Mouse (Mus musculus) forebrain, embryonic 11.5 days (tissue): ENCODE results near the gene Olfr1428. TPM values are rescaled to one million over a fixed set of nuclear protein-coding genes. Genes with fewer than 3 reads are reported as not detected.
"Not testable (repeated sequence)": the region's sequence is repeated elsewhere in the genome, so short reads cannot be mapped to it uniquely, and the experiment has no call there.

Experiments used
- ATAC-seq: fragments of 200-750 bp; cut with Nextera tagmentation; replicated peaks from 2 replicates; pipeline ENCODE4 v1.8.0; 2017; ENCODE audit warnings: moderate TSS enrichment; ENCODE audit not compliant: low FRiP score
- DNase-seq: peaks from one replicate; pipeline ENCODE4 v3.0.0-alpha.2; 2017; ENCODE audit warnings: low spot score
- H3K27ac ChIP-seq: fragments of 300-500 bp; sonication (generic); 2 replicates; pipeline ENCODE4 v1.5.1; 2014; ENCODE audit warnings: low read depth, low read length
- H3K27me3 ChIP-seq: fragments of 300-500 bp; sonication (generic); 2 replicates; pipeline ENCODE4 v1.6.1; 2014; ENCODE audit warnings: mild to moderate bottlenecking, low read length, mixed read lengths; ENCODE audit not compliant: control insufficient read depth, insufficient read depth
- H3K36me3 ChIP-seq: fragments of 300-500 bp; sonication (generic); 2 replicates; pipeline ENCODE4 v1.6.1; 2014; ENCODE audit warnings: mild to moderate bottlenecking, low read length, moderate library complexity, mixed read lengths; ENCODE audit not compliant: control insufficient read depth, insufficient read depth
- H3K4me1 ChIP-seq: fragments of 300-500 bp; sonication (generic); replicated peaks from 2 replicates; pipeline ENCODE4 v1.6.1; 2014; ENCODE audit warnings: low read length, mixed read lengths; ENCODE audit not compliant: control insufficient read depth, insufficient read depth
- H3K4me2 ChIP-seq: fragments of 300-500 bp; sonication (generic); 2 replicates; pipeline ENCODE4 v1.6.1; 2014; ENCODE audit warnings: low read depth, mild to moderate bottlenecking, low read length, moderate library complexity, mixed read lengths; ENCODE audit not compliant: severe bottlenecking
- H3K4me3 ChIP-seq: fragments of 300-500 bp; sonication (generic); 2 replicates; pipeline ENCODE4 v1.5.1; 2014; ENCODE audit warnings: low read depth, low read length
- H3K9ac ChIP-seq: fragments of 300-500 bp; sonication (generic); 2 replicates; pipeline ENCODE4 v1.6.1; 2014; ENCODE audit warnings: low read length
- H3K9me3 ChIP-seq: fragments of 300-500 bp; sonication (generic); 2 replicates; pipeline ENCODE4 v1.6.1; 2016; ENCODE audit warnings: low read length, mixed read lengths; ENCODE audit not compliant: control insufficient read depth
- WGBS: fragments of 180-500 bp; shearing (Covaris S2); extraction: QIAGEN DNeasy Blood & Tissue Kit; methylation state at CpG from one replicate; pipeline ENCODE4 v1.1.7; 2014; 5-methylcytosine and 5-hydroxymethylcytosine counted together
- polyA plus RNA-seq: library from polyadenylated mRNA; unstranded; fragments of >200 nt; fragmentation: Nextera tagmentation; extraction: Ambion mirVana; gene quantifications from 2 replicates; pipeline ENCODE4 v1.2.1, GENCODE M21; 2014

The Olfr1428 gene
- polyA plus RNA-seq, 1 experiment from 2014 or later = not detected

GRCm38 (mm10) chr19:12091913-12092312 lies 23.8 kb downstream of the Olfr1428 start, which contains the start of gene Olfr1426:
TSS of gene Olfr1426 (minus strand) at chr19:12092013.
- WGBS = 78% methylated on average over 1 of the region's 1 CpGs
- Histone ChIP-seq H3K27ac (no peak within 1 kb of the TSS), H3K27me3 (no peaks in the 10 kb centered on the region), H3K9ac (no peak within 1 kb of the TSS), H3K4me1 (no peaks in the 10 kb centered on the region), H3K36me3 (no peaks in the 10 kb centered on the region), H3K4me2 (no peak within 1 kb of the TSS), H3K4me3 (no peak within 1 kb of the TSS), H3K9me3 (no peaks in the 10 kb centered on the region)
- ATAC-seq (no peak), DNase-seq (no peak)

GRCm38 (mm10) chr19:12077631-12078030 lies 38.1 kb downstream of the Olfr1428 start, which contains the start of gene Olfr1425:
TSS of gene Olfr1425 (minus strand) at chr19:12077731.
- not testable (repeated sequence) for H3K27ac ChIP-seq, H3K9me3 ChIP-seq, H3K36me3 ChIP-seq, H3K4me2 ChIP-seq, H3K27me3 ChIP-seq, H3K9ac ChIP-seq, DNase-seq, H3K4me1 ChIP-seq, ATAC-seq, H3K4me3 ChIP-seq
- 85% methylated on average over 4 of the region's 4 CpGs for WGBS

GRCm38 (mm10) chr19:12069546-12069945 lies 46.2 kb downstream of the Olfr1428 start:
- H3K27me3 ChIP-seq, H3K27ac ChIP-seq, H3K9me3 ChIP-seq, DNase-seq, H3K4me1 ChIP-seq, H3K4me2 ChIP-seq, H3K9ac ChIP-seq, ATAC-seq, H3K4me3 ChIP-seq, H3K36me3 ChIP-seq: not testable (repeated sequence)
- 75% methylated on average over 1 of the region's 1 CpGs for WGBS

GRCm38 (mm10) chr19:12067806-12068205 lies 47.9 kb downstream of the Olfr1428 start:
- H3K27me3 ChIP-seq, H3K4me3 ChIP-seq, H3K36me3 ChIP-seq, H3K4me1 ChIP-seq, ATAC-seq, H3K27ac ChIP-seq, H3K4me2 ChIP-seq, H3K9me3 ChIP-seq, H3K9ac ChIP-seq, DNase-seq: not testable (repeated sequence)
- WGBS = 78% methylated on average over 1 of the region's 1 CpGs

GRCm38 (mm10) chr19:12062582-12062981 lies 53.1 kb downstream of the Olfr1428 start, which contains the start of gene Olfr1424:
TSS of gene Olfr1424 (minus strand) at chr19:12062682.
- not testable (repeated sequence) for H3K4me2 ChIP-seq, ATAC-seq, H3K36me3 ChIP-seq, H3K9ac ChIP-seq, H3K4me1 ChIP-seq, H3K27ac ChIP-seq, H3K27me3 ChIP-seq, DNase-seq, H3K4me3 ChIP-seq, H3K9me3 ChIP-seq
- WGBS = 94% methylated on average over 1 of the region's 1 CpGs

Other genes with a start within 250 kb of the Olfr1428 start
- gene Olfr1419, start 240.8 kb downstream of the Olfr1428 start, polyA plus RNA-seq = not detected in 2 replicates
- not detected in 2 replicates for gene Olfr1420, start 229.3 kb downstream of the Olfr1428 start, polyA plus RNA-seq
- gene Patl1, start 203.5 kb downstream of the Olfr1428 start, polyA plus RNA-seq = 33.0 and 35.5 TPM in 2 replicates
- gene Osbp, start 150.0 kb downstream of the Olfr1428 start, polyA plus RNA-seq = 6.1 and 6.6 TPM in 2 replicates
- gene Olfr1423, start 74.6 kb downstream of the Olfr1428 start, polyA plus RNA-seq = not detected in 2 replicates
- gene Olfr1424, start 53.2 kb downstream of the Olfr1428 start, polyA plus RNA-seq = not detected in 2 replicates
- gene Olfr1425, start 38.2 kb downstream of the Olfr1428 start, polyA plus RNA-seq = not detected in 2 replicates
- not detected in 2 replicates for gene Olfr1426, start 23.9 kb downstream of the Olfr1428 start, polyA plus RNA-seq
- not detected in 2 replicates for gene Olfr1427, start 12.6 kb downstream of the Olfr1428 start, polyA plus RNA-seq
- not detected in 2 replicates for gene Olfr76, start 7.3 kb upstream of the Olfr1428 start, polyA plus RNA-seq
- not detected in 2 replicates for gene Olfr1555-ps1, start 54.2 kb upstream of the Olfr1428 start, polyA plus RNA-seq
- not detected in 2 replicates for gene Olfr1431, start 84.7 kb upstream of the Olfr1428 start, polyA plus RNA-seq
- gene Olfr1432, start 116.7 kb upstream of the Olfr1428 start, polyA plus RNA-seq = not detected in 2 replicates
- gene Olfr262, start 125.8 kb upstream of the Olfr1428 start, polyA plus RNA-seq = not detected in 2 replicates
- gene Olfr235, start 145.1 kb upstream of the Olfr1428 start, polyA plus RNA-seq = not detected in 2 replicates
- not detected in 2 replicates for gene Olfr1434, start 164.0 kb upstream of the Olfr1428 start, polyA plus RNA-seq
- not detected in 2 replicates for gene Olfr1436, start 183.2 kb upstream of the Olfr1428 start, polyA plus RNA-seq
- not detected in 2 replicates for gene Olfr1437, start 209.2 kb upstream of the Olfr1428 start, polyA plus RNA-seq
- not detected in 2 replicates for gene Olfr1438-ps1, start 220.0 kb upstream of the Olfr1428 start, polyA plus RNA-seq